Mouse (Mus musculus): ENCODE measurements around the gene Dnase1l3. TPM values are rescaled to one million over a fixed set of nuclear protein-coding genes. Genes with fewer than 3 reads are reported as not detected.

Gene Dnase1l3
- total and polyA plus RNA-seq, 2 experiments, result 10.0 to 24.3 TPM

GRCm38 (mm10) chr14:7945261-7945660 is 49.1 kb downstream of the Dnase1l3 start:
- no peak for DNase-seq (ENCODE audit: extremely low read depth, low read depth, low spot score)
- H3K27ac ChIP-seq (replicated peaks; ENCODE audit: insufficient read depth, low read depth, low read length), result no peak overlapping the region
- H3K36me3 ChIP-seq (ENCODE audit: control insufficient read depth, insufficient read depth, low read length), result peaks cover 51% of the 10 kb centered on the region
- peaks cover 18% of the 10 kb centered on the region for H3K4me1 ChIP-seq (ENCODE audit: control insufficient read depth, insufficient read depth, low read length)
- no peaks in the 10 kb centered on the region for H3K27me3 ChIP-seq (ENCODE audit: control insufficient read depth, insufficient read depth, low read length)
- H3K9ac ChIP-seq (ENCODE audit: low read depth, low read length), result no peak overlapping the region
- no peaks in the 10 kb centered on the region for H3K79me2 ChIP-seq (ENCODE audit: control insufficient read depth, insufficient read depth, low read length)
- no peak for TF ChIP-seq POLR2A (IDR thresholded peaks at IDR 0.05; ENCODE audit: extremely low read depth, insufficient read depth, low read length)
- TF ChIP-seq CTCF (IDR thresholded peaks at IDR 0.05; ENCODE audit: low read depth, low read length), result no peak
- WGBS, result 90% methylated on average over 5 of the region's 5 CpGs
- H3K4me3 ChIP-seq (ENCODE audit: insufficient read depth, low read depth, low read length), result no peak overlapping the region

- DNase-seq (ENCODE audit: extremely low read depth, low read depth, low spot score), result no peak
- WGBS, result 59% methylated on average over 8 of the region's 8 CpGs
Measured at GRCm38 (mm10) chr14:7944349-7945039, 49.9 kb downstream of the Dnase1l3 start.

GRCm38 (mm10) chr14:7943801-7944135 is 50.6 kb downstream of the Dnase1l3 start:
- Histone ChIP-seq H3K27me3 (ENCODE audit: control insufficient read depth, insufficient read depth, low read length) (no peaks in the 10 kb centered on the region), H3K36me3 (ENCODE audit: control insufficient read depth, insufficient read depth, low read length) (peaks cover 55% of the 10 kb centered on the region), H3K27ac (replicated peaks; ENCODE audit: insufficient read depth, low read depth, low read length) (peak overlapping the region; percentile 87), H3K9ac (ENCODE audit: low read depth, low read length) (no peak overlapping the region), H3K79me2 (ENCODE audit: control insufficient read depth, insufficient read depth, low read length) (no peaks in the 10 kb centered on the region), H3K4me3 (ENCODE audit: insufficient read depth, low read depth, low read length) (no peak overlapping the region), H3K4me1 (ENCODE audit: control insufficient read depth, insufficient read depth, low read length) (peaks cover 18% of the 10 kb centered on the region)
- 17% methylated on average over 3 of the region's 3 CpGs for WGBS
- no peak for TF ChIP-seq POLR2A (IDR thresholded peaks at IDR 0.05; ENCODE audit: extremely low read depth, insufficient read depth, low read length)
- no peak for TF ChIP-seq CTCF (IDR thresholded peaks at IDR 0.05; ENCODE audit: low read depth, low read length)
- DNase-seq (ENCODE audit: extremely low read depth, low read depth, low spot score), result peak; percentile 92

More at GRCm38 (mm10) chr14:7944349-7945039, 49.9 kb downstream of the Dnase1l3 start:
- peak overlapping the region; percentile 87; the same call in 1 of the 2 replicates for H3K27ac ChIP-seq (replicated peaks; ENCODE audit: insufficient read depth, low read depth, low read length)
- H3K36me3 ChIP-seq (ENCODE audit: control insufficient read depth, insufficient read depth, low read length), result peaks cover 52% of the 10 kb centered on the region
- H3K9ac ChIP-seq (ENCODE audit: low read depth, low read length), result no peak overlapping the region
- peaks cover 18% of the 10 kb centered on the region for H3K4me1 ChIP-seq (ENCODE audit: control insufficient read depth, insufficient read depth, low read length)
- TF ChIP-seq POLR2A (IDR thresholded peaks at IDR 0.05; ENCODE audit: extremely low read depth, insufficient read depth, low read length) (no peak), CTCF (IDR thresholded peaks at IDR 0.05; ENCODE audit: low read depth, low read length) (peak; percentile 27; the same call in 1 of the 2 replicates)
- no peaks in the 10 kb centered on the region for H3K27me3 ChIP-seq (ENCODE audit: control insufficient read depth, insufficient read depth, low read length)
- no peak overlapping the region for H3K4me3 ChIP-seq (ENCODE audit: insufficient read depth, low read depth, low read length)
- no peaks in the 10 kb centered on the region for H3K79me2 ChIP-seq (ENCODE audit: control insufficient read depth, insufficient read depth, low read length)

- H3K79me2 ChIP-seq (ENCODE audit: control insufficient read depth, insufficient read depth, low read length), result no peaks in the 10 kb centered on the region
- H3K27me3 ChIP-seq (ENCODE audit: control insufficient read depth, insufficient read depth, low read length), result no peaks in the 10 kb centered on the region
- no peak for TF ChIP-seq POLR2A (IDR thresholded peaks at IDR 0.05; ENCODE audit: extremely low read depth, insufficient read depth, low read length)
- TF ChIP-seq CTCF (IDR thresholded peaks at IDR 0.05; ENCODE audit: low read depth, low read length), result no peak
- WGBS, result 43% methylated on average over 7 of the region's 7 CpGs
- no peak overlapping the region for H3K9ac ChIP-seq (ENCODE audit: low read depth, low read length)
- peaks cover 53% of the 10 kb centered on the region for H3K36me3 ChIP-seq (ENCODE audit: control insufficient read depth, insufficient read depth, low read length)
- peak overlapping the region; percentile 87 for H3K27ac ChIP-seq (replicated peaks; ENCODE audit: insufficient read depth, low read depth, low read length)
- no peak overlapping the region for H3K4me3 ChIP-seq (ENCODE audit: insufficient read depth, low read depth, low read length)
- DNase-seq (ENCODE audit: extremely low read depth, low read depth, low spot score), result peak; percentile 93
- peaks cover 18% of the 10 kb centered on the region for H3K4me1 ChIP-seq (ENCODE audit: control insufficient read depth, insufficient read depth, low read length)
Measured at GRCm38 (mm10) chr14:7943101-7943800, 51.1 kb downstream of the Dnase1l3 start.

GRCm38 (mm10) chr14:7941413-7941812 is 53.0 kb downstream of the Dnase1l3 start:
- Histone ChIP-seq H3K27ac (replicated peaks; ENCODE audit: insufficient read depth, low read depth, low read length) (peak overlapping the region; percentile 14), H3K4me1 (ENCODE audit: control insufficient read depth, insufficient read depth, low read length) (peaks cover 18% of the 10 kb centered on the region), H3K27me3 (ENCODE audit: control insufficient read depth, insufficient read depth, low read length) (no peaks in the 10 kb centered on the region), H3K4me3 (ENCODE audit: insufficient read depth, low read depth, low read length) (no peak overlapping the region), H3K36me3 (ENCODE audit: control insufficient read depth, insufficient read depth, low read length) (peaks cover 57% of the 10 kb centered on the region), H3K79me2 (ENCODE audit: control insufficient read depth, insufficient read depth, low read length) (no peaks in the 10 kb centered on the region), H3K9ac (ENCODE audit: low read depth, low read length) (no peak overlapping the region)
- peak; percentile 59 for DNase-seq (ENCODE audit: extremely low read depth, low read depth, low spot score)
- no peak for TF ChIP-seq POLR2A (IDR thresholded peaks at IDR 0.05; ENCODE audit: extremely low read depth, insufficient read depth, low read length)
- no peak for TF ChIP-seq CTCF (IDR thresholded peaks at IDR 0.05; ENCODE audit: low read depth, low read length)
- WGBS, result 32% methylated on average over 5 of the region's 5 CpGs

Data from liver, adult 2 months (tissue).